Mouse (Mus musculus): ENCODE measurements at regions not wholly inside any gene's neighbourhood (a gene's known extent, or its start where the extent isn't known, plus 50 kb on each side); places are given as distances from the start of the nearest gene placed in this dataset.

DNA sequence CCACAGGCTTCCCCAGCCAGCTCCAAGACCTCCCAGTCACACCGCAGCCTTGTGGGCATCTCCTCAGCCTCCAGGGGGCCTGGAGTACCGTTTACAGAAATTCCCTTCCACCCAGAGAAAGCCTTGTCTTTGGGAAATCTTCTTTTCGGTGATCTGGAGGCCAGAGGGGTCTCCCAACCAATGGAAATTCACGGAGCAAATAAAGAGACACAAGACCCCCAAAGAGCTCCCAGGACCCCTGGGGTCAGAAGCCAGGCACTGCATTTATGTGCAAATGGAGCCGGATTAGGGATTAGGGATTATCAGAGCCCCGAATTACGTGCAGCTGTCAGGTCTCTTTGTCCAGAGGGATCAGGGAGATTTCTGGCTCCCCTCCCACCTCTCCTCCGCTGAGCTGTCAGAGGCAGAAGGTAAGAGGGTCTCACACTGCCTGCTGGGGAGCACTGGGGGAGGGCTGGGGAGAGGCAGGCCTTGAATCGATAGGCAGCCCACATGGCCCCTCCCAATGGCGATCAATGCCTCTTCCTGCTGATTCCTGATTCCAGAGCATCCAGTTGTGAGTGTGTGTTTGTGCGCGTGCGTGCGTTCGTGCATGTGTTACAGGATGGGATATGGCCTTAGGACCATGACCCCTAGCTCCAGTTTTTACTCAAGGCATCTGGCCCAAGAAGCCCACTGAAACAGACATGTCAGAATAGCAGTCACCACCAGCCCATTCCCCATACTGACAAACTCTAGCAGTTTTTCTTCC is 168.7 kb downstream of the 3100002H09Rik start:
- Histone ChIP-seq H3K9ac (ENCODE audit: low read depth, low read length) (no peak overlapping the region), H3K4me1 (replicated peaks; ENCODE audit: control insufficient read depth, insufficient read depth, low read length) (no peaks in the 10 kb centered on the region), H3K27ac (ENCODE audit: low read depth, low read length) (no peak overlapping the region), H3K27me3 (replicated peaks; ENCODE audit: control insufficient read depth, insufficient read depth, low read length) (peaks cover 14% of the 10 kb centered on the region; the same call in 1 of the 2 replicates), H3K9me3 (ENCODE audit: control insufficient read depth) (no peaks in the 10 kb centered on the region), H3K4me2 (replicated peaks; ENCODE audit: low read depth) (no peak overlapping the region), H3K4me3 (ENCODE audit: low read depth, low read length) (no peak overlapping the region), H3K36me3 (ENCODE audit: control insufficient read depth, insufficient read depth) (no peaks in the 10 kb centered on the region)
- WGBS, result 23% methylated on average over 15 of the region's 15 CpGs
- ATAC-seq, result no peak
- 0 out of 2 replicates have a peak, but pooled peaks have one; percentile 16 for TF ChIP-seq CTCF (IDR thresholded peaks at IDR 0.05; ENCODE audit: low read depth)

- H3K4me3 ChIP-seq (ENCODE audit: low read depth, low read length), result no peak overlapping the region
- H3K4me2 ChIP-seq (replicated peaks; ENCODE audit: low read depth), result no peak overlapping the region
- no peaks in the 10 kb centered on the region for H3K4me1 ChIP-seq (replicated peaks; ENCODE audit: control insufficient read depth, insufficient read depth, low read length)
- H3K9ac ChIP-seq (ENCODE audit: low read depth, low read length), result no peak overlapping the region
- TF ChIP-seq CTCF (IDR thresholded peaks at IDR 0.05; ENCODE audit: low read depth), result no peak
- H3K36me3 ChIP-seq (ENCODE audit: control insufficient read depth, insufficient read depth), result no peaks in the 10 kb centered on the region
- H3K27ac ChIP-seq (ENCODE audit: low read depth, low read length), result no peak overlapping the region
- ATAC-seq, result no peak
- H3K9me3 ChIP-seq (ENCODE audit: control insufficient read depth), result no peaks in the 10 kb centered on the region
- WGBS, result 41% methylated on average over 12 of the region's 12 CpGs
- no peaks in the 10 kb centered on the region for H3K27me3 ChIP-seq (replicated peaks; ENCODE audit: control insufficient read depth, insufficient read depth, low read length)
These were observed 175.6 kb downstream of the 3100002H09Rik start for GRCm38 (mm10) chr4:124435040-124435434.

DNA sequence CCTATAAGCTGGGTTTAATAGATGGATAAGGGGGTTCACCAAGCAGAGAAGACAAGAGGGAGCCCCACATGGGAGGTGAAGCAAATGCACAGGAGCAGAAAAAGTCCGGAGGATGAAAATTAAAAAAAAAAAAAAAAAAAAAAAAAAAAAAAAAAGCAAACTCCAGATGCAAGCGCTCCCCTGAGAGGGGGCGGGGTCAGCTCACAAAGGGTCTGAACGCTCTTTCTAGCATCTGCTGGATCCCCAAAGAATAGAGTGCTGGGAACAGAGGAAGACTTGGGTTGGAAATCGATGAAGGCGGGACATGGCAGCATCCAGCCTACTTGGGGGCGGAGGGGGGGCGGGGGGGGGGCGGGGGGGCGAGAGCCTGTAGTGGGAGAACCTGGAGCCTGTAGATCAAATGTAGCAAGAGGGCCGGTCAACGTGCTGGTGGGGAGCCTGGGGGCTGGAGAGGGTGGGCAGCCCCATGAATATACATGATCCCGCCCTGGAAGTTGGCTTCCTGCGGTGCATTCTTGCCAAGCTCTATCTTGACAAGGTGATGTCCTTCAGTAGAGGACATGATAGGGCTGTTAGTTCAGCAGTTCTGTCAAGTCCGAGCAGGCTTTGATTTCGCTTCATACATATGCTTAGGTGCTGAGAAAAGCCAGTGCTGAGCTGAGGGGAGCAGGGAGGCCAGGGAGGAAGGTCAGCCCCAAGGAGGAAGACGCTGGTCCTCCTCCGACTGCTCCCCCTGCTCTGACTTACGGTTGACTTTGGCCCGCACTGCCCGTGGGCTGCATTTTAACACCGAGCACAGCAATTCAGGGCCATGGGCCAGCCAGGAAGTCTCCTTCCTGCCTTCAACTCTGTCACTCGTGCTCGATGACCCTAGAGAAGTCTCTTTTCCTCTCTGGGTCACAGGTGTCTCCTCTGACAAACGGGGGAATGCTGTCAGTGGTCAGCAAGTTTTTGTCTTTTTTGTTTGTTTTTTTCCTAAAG is 176.3 kb downstream of the 3100002H09Rik start:
- Histone ChIP-seq H3K9ac (ENCODE audit: low read depth, low read length) (no peak overlapping the region), H3K4me2 (replicated peaks; ENCODE audit: low read depth) (no peak overlapping the region), H3K27me3 (replicated peaks; ENCODE audit: control insufficient read depth, insufficient read depth, low read length) (no peaks in the 10 kb centered on the region), H3K36me3 (ENCODE audit: control insufficient read depth, insufficient read depth) (no peaks in the 10 kb centered on the region), H3K4me3 (ENCODE audit: low read depth, low read length) (no peak overlapping the region), H3K27ac (ENCODE audit: low read depth, low read length) (no peak overlapping the region), H3K4me1 (replicated peaks; ENCODE audit: control insufficient read depth, insufficient read depth, low read length) (no peaks in the 10 kb centered on the region), H3K9me3 (ENCODE audit: control insufficient read depth) (no peaks in the 10 kb centered on the region)
- WGBS, result 22% methylated on average over 23 of the region's 25 CpGs
- no peak for TF ChIP-seq CTCF (IDR thresholded peaks at IDR 0.05; ENCODE audit: low read depth)
- no peak for ATAC-seq

- WGBS, result 77% methylated on average over 9 of the region's 9 CpGs
- TF ChIP-seq CTCF (IDR thresholded peaks at IDR 0.05; ENCODE audit: low read depth), result no peak
- ATAC-seq, result no peak
These were observed 177.1 kb downstream of the 3100002H09Rik start for GRCm38 (mm10) chr4:124433506-124433905.

GRCm38 (mm10) chr4:124431193-124431592 is 179.4 kb downstream of the 3100002H09Rik start:
- Histone ChIP-seq H3K4me3 (ENCODE audit: low read depth, low read length) (no peak overlapping the region), H3K27ac (ENCODE audit: low read depth, low read length) (no peak overlapping the region), H3K36me3 (ENCODE audit: control insufficient read depth, insufficient read depth) (no peaks in the 10 kb centered on the region), H3K4me2 (replicated peaks; ENCODE audit: low read depth) (no peak overlapping the region), H3K9me3 (ENCODE audit: control insufficient read depth) (no peaks in the 10 kb centered on the region), H3K4me1 (replicated peaks; ENCODE audit: control insufficient read depth, insufficient read depth, low read length) (no peaks in the 10 kb centered on the region), H3K9ac (ENCODE audit: low read depth, low read length) (no peak overlapping the region), H3K27me3 (replicated peaks; ENCODE audit: control insufficient read depth, insufficient read depth, low read length) (no peaks in the 10 kb centered on the region)
- 38% methylated on average over 16 of the region's 16 CpGs for WGBS
- ATAC-seq, result no peak
- TF ChIP-seq CTCF (IDR thresholded peaks at IDR 0.05; ENCODE audit: low read depth), result no peak

More at GRCm38 (mm10) chr4:124433506-124433905, 177.1 kb downstream of the 3100002H09Rik start:
- Histone ChIP-seq H3K36me3 (ENCODE audit: control insufficient read depth, insufficient read depth) (no peaks in the 10 kb centered on the region), H3K4me2 (replicated peaks; ENCODE audit: low read depth) (no peak overlapping the region), H3K4me3 (ENCODE audit: low read depth, low read length) (no peak overlapping the region), H3K9ac (ENCODE audit: low read depth, low read length) (no peak overlapping the region), H3K27me3 (replicated peaks; ENCODE audit: control insufficient read depth, insufficient read depth, low read length) (no peaks in the 10 kb centered on the region), H3K9me3 (ENCODE audit: control insufficient read depth) (no peaks in the 10 kb centered on the region), H3K27ac (ENCODE audit: low read depth, low read length) (no peak overlapping the region), H3K4me1 (replicated peaks; ENCODE audit: control insufficient read depth, insufficient read depth, low read length) (no peaks in the 10 kb centered on the region)

- no peak for ATAC-seq
- no peak overlapping the region for H3K27ac ChIP-seq (ENCODE audit: low read depth, low read length)
- WGBS, result 83% methylated on average over 4 of the region's 4 CpGs
- H3K4me3 ChIP-seq (ENCODE audit: low read depth, low read length), result no peak overlapping the region
- H3K36me3 ChIP-seq (ENCODE audit: control insufficient read depth, insufficient read depth), result no peaks in the 10 kb centered on the region
- no peak overlapping the region for H3K9ac ChIP-seq (ENCODE audit: low read depth, low read length)
- no peaks in the 10 kb centered on the region for H3K4me1 ChIP-seq (replicated peaks; ENCODE audit: control insufficient read depth, insufficient read depth, low read length)
- TF ChIP-seq CTCF (IDR thresholded peaks at IDR 0.05; ENCODE audit: low read depth), result no peak
- H3K27me3 ChIP-seq (replicated peaks; ENCODE audit: control insufficient read depth, insufficient read depth, low read length), result no peaks in the 10 kb centered on the region
- no peak overlapping the region for H3K4me2 ChIP-seq (replicated peaks; ENCODE audit: low read depth)
- no peaks in the 10 kb centered on the region for H3K9me3 ChIP-seq (ENCODE audit: control insufficient read depth)
These were observed 181.8 kb downstream of the 3100002H09Rik start for GRCm38 (mm10) chr4:124428844-124429243.

All from intestine, postnatal 0 days (tissue).